Mouse (Mus musculus): ENCODE data around the gene Grik4.
A peak's percentile ranks its signal among the peaks of the same experiment; 100 is the strongest.

DNA sequence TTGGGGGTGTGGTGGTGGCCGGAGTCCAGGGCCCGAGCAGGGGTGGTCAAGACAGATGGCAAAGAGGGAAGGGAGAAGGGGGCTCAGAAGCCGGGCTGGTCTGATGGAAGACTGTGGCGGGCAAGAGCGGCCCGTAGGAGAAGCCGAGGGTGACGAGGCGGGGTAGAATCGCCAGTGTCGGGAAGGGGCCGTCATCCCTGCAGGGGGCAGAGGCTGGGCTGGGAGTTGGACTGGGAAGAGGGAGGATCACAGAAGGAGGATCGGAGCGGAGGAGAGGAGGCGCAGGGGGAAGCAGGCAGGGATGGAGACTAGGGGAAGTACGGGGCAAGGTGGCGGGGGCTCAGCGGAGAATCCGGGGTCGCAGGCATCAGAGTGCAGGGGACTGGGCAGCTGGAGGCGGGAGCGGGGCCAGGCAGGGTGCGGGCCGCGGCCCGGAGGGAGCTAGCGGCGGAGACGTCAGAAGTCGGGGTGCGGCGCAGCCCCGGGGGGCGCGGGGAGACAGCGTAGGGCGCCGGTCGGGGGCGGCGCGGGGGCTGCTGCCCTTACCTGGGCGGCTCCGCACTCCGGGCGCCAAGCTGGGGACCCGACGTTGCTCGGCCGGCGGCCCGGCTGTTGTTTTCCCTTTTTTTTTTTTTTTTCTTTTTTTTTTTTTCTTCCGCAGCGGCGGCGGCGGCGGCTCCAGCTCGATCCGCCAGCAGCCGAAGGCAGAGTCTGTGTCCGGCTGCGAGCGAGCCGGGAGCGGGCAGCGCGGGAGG lies at the start of gene Grik4:
- TF ChIP-seq HCFC1 (IDR thresholded peaks at IDR 0.05; ENCODE audit: borderline replicate concordance, insufficient read depth, low read length) (peak; percentile 6; the same call in 1 of the 2 replicates), ZC3H11A (IDR thresholded peaks at IDR 0.05; ENCODE audit: borderline replicate concordance, low read depth, low read length) (no peak), CHD2 (IDR thresholded peaks at IDR 0.05; ENCODE audit: low read depth, low read length) (no peak), MAFK (IDR thresholded peaks at IDR 0.05; ENCODE audit: insufficient read depth, low read depth, low read length) (no peak)
